Mouse (Mus musculus) lung, embryonic 15.5 days (tissue): ENCODE results near the gene Trappc12. TPM values are rescaled to one million over a fixed set of nuclear protein-coding genes. Genes with fewer than 3 reads are reported as not detected.

ENCODE experiments used
- ATAC-seq: fragments of 200-750 bp; cut with Nextera tagmentation; 2 replicates; pipeline ENCODE4 v1.8.0; 2017; ENCODE audit warnings: moderate number of reproducible peaks, borderline replicate concordance; ENCODE audit not compliant: low FRiP score, low TSS enrichment; ENCODE audit errors: extremely low read depth
- H3K27ac ChIP-seq: fragments of 300-500 bp; sonication (generic); 2 replicates; pipeline ENCODE4 v1.5.1; 2015; ENCODE audit warnings: moderate library complexity, mild to moderate bottlenecking, inconsistent platforms
- H3K27me3 ChIP-seq: fragments of 300-500 bp; sonication (generic); 2 replicates; pipeline ENCODE4 v1.6.1; 2015; ENCODE audit warnings: inconsistent platforms
- H3K36me3 ChIP-seq: fragments of 300-500 bp; sonication (generic); 2 replicates; pipeline ENCODE4 v1.6.1; 2015; ENCODE audit warnings: inconsistent platforms
- H3K4me1 ChIP-seq: fragments of 300-500 bp; sonication (generic); 2 replicates; pipeline ENCODE4 v1.6.1; 2015; ENCODE audit warnings: inconsistent platforms
- H3K4me2 ChIP-seq: fragments of 300-500 bp; sonication (generic); 2 replicates; pipeline ENCODE4 v1.6.1; 2015; ENCODE audit warnings: inconsistent platforms, mild to moderate bottlenecking, moderate library complexity
- H3K4me3 ChIP-seq: fragments of 300-500 bp; sonication (generic); 2 replicates; pipeline ENCODE4 v1.5.1; 2015; ENCODE audit warnings: mild to moderate bottlenecking, inconsistent platforms
- H3K9ac ChIP-seq: fragments of 300-500 bp; sonication (generic); 2 replicates; pipeline ENCODE4 v1.6.1; 2015; ENCODE audit warnings: inconsistent platforms
- H3K9me3 ChIP-seq: fragments of 300-500 bp; sonication (generic); 2 replicates; pipeline ENCODE4 v1.6.1; 2016; ENCODE audit warnings: inconsistent platforms
- WGBS: fragments of 180-500 bp; shearing (Covaris S2); methylation state at CpG from one replicate; pipeline ENCODE4 v1.1.7; 2015; 5-methylcytosine and 5-hydroxymethylcytosine counted together
- polyA plus RNA-seq: library from polyadenylated mRNA; unstranded; fragments of >200 nt; fragmentation: Nextera tagmentation; extraction: Ambion mirVana; gene quantifications from 2 replicates; pipeline ENCODE4 v1.2.1, GENCODE M21; 2015

Trappc12 gene
- polyA plus RNA-seq, 1 experiment from 2014 or later = 41.5 TPM

GRCm38 (mm10) chr12:28727061-28727460 is 23.2 kb downstream of the Trappc12 start:
- no peak for ATAC-seq
- Histone ChIP-seq H3K27ac (no peak overlapping the region), H3K36me3 (peaks cover 18% of the 10 kb centered on the region), H3K9ac (no peak overlapping the region), H3K4me3 (no peak overlapping the region), H3K4me1 (no peaks in the 10 kb centered on the region), H3K4me2 (no peak overlapping the region), H3K9me3 (no peaks in the 10 kb centered on the region), H3K27me3 (no peaks in the 10 kb centered on the region)
- WGBS = 84% methylated on average over 5 of the region's 5 CpGs

DNA sequence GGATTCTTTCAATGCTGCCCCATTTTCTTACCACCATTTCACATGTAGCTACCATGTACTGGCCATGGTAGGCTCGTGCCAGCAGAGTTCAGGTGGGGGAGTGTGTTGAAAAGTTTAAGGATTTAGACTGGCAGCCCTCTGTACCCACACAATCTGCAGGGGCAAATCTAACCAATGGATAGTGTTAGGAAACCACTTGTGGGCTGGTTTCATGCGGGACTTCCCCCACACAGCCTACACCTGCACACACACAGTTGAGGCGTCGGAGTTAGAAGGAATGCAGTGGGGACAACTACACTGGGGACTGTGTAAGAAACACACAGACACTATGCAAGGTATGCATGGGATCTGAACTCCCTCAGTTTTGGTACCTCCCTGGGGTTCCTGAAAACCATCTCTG is 24.1 kb downstream of the Trappc12 start:
- no peaks in the 10 kb centered on the region for H3K4me1 ChIP-seq
- 85% methylated on average over 4 of the region's 4 CpGs for WGBS
- no peak overlapping the region for H3K27ac ChIP-seq
- ATAC-seq = no peak
- no peak overlapping the region for H3K4me3 ChIP-seq
- no peak overlapping the region for H3K4me2 ChIP-seq
- H3K27me3 ChIP-seq = no peaks in the 10 kb centered on the region
- no peak overlapping the region for H3K9ac ChIP-seq
- H3K36me3 ChIP-seq = peaks cover 19% of the 10 kb centered on the region; the same call in 1 of the 2 replicates
- H3K9me3 ChIP-seq = no peaks in the 10 kb centered on the region

DNA sequence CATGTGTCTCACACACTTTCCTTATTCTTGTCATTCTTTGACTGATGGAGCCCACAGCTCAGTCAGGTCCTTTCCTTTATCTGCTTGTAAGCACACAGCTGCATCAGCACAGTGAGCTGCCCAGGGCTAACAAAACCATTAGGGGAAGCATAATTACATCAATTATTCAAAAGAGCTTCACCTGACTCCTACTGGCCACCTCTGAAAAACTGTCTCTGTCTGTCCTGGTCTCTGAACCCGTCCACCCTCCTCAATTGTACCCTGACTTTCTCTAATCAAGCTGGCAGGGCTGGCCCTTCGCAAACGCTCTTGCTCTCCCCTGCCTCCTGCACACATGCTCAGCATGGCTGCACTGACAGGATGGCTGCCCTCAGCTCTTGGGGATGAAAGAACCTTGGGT is 25.9 kb downstream of the Trappc12 start:
- no peak overlapping the region for H3K27ac ChIP-seq
- no peaks in the 10 kb centered on the region for H3K9me3 ChIP-seq
- ATAC-seq = no peak
- H3K4me2 ChIP-seq = no peak overlapping the region
- no peak overlapping the region for H3K9ac ChIP-seq
- no peaks in the 10 kb centered on the region for H3K27me3 ChIP-seq
- no peak overlapping the region for H3K4me3 ChIP-seq
- 88% methylated on average over 3 of the region's 3 CpGs for WGBS
- H3K4me1 ChIP-seq = no peaks in the 10 kb centered on the region
- H3K36me3 ChIP-seq = peaks cover 32% of the 10 kb centered on the region

DNA sequence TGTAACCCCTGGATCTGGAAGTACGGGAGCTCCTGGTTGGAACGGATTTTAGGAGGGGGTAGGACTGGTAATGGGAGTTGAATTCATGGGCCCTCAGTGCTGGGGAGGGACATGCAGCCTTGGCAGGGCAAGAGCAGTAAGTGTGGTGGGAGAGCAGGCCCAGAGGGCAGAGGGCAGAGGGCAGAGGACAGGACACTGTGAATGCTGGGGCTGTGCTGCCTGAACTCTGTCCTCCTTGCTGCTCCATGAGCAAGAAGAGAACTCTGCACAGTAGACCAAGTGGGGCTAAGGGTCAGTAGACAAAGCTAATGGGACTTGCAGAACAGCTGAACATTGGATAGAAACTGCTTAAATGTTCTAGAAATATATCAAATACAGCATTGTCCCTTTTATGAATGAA is 32.2 kb downstream of the Trappc12 start:
- no peak overlapping the region for H3K27ac ChIP-seq
- no peaks in the 10 kb centered on the region for H3K9me3 ChIP-seq
- H3K9ac ChIP-seq = no peak overlapping the region
- no peak for ATAC-seq
- no peaks in the 10 kb centered on the region for H3K27me3 ChIP-seq
- H3K36me3 ChIP-seq = peaks cover 31% of the 10 kb centered on the region
- no peak overlapping the region for H3K4me2 ChIP-seq
- H3K4me3 ChIP-seq = no peak overlapping the region
- 87% methylated on average over 2 of the region's 2 CpGs for WGBS
- no peaks in the 10 kb centered on the region for H3K4me1 ChIP-seq

- H3K9ac ChIP-seq = no peak overlapping the region
- H3K9me3 ChIP-seq = no peaks in the 10 kb centered on the region
- no peak for ATAC-seq
- WGBS = 87% methylated on average over 2 of the region's 2 CpGs
- no peaks in the 10 kb centered on the region for H3K27me3 ChIP-seq
- H3K4me2 ChIP-seq = no peak overlapping the region
- H3K4me3 ChIP-seq = no peak overlapping the region
- peaks cover 36% of the 10 kb centered on the region for H3K36me3 ChIP-seq
- H3K4me1 ChIP-seq = no peaks in the 10 kb centered on the region
- H3K27ac ChIP-seq = no peak overlapping the region
These were observed 33.2 kb downstream of the Trappc12 start for GRCm38 (mm10) chr12:28717066-28717465.

DNA sequence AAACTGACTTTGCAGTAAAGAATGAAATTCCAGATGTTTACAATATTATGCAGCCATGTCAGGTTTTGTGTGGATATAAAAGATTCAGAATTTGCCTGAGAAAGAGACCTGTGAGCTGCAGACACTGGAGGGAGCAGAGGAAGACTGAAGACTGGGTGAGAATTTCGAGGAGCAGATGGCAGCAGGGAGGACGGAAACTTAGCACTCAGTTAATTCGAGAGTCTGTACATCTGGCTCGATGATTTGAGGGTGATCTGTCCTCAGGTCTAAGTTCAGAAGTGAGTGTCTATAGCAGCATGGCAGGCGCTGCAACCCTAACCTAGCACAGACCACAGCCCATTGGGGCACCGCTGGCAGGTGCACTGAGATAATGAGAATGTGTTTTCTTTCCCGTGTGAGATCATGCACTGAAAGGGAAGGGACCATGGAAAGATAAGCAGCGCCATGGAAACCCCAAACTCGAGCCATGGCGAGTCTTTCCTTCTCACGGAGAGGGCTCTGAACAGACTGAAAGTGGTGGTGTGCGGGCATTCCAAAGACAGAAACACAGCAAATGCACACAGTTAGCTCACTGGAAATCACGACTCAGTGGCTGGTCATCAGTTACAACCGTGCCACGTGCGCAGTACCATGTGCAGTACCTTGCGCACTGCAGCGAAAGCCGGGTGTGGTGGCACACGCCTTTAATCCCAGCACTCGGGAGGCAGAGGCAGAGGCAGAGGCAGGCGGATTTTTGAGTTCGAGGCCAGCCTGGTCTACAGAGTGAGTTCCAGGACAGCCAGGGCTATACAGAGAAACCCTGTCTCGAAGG is 35.2 kb downstream of the Trappc12 start:
- H3K36me3 ChIP-seq = peaks cover 33% of the 10 kb centered on the region
- no peak overlapping the region for H3K27ac ChIP-seq
- H3K27me3 ChIP-seq = no peaks in the 10 kb centered on the region
- H3K9ac ChIP-seq = no peak overlapping the region
- H3K4me3 ChIP-seq = no peak overlapping the region
- H3K4me2 ChIP-seq = no peak overlapping the region
- no peak for ATAC-seq
- no peaks in the 10 kb centered on the region for H3K9me3 ChIP-seq
- no peaks in the 10 kb centered on the region for H3K4me1 ChIP-seq
- WGBS = 84% methylated on average over 24 of the region's 24 CpGs

DNA sequence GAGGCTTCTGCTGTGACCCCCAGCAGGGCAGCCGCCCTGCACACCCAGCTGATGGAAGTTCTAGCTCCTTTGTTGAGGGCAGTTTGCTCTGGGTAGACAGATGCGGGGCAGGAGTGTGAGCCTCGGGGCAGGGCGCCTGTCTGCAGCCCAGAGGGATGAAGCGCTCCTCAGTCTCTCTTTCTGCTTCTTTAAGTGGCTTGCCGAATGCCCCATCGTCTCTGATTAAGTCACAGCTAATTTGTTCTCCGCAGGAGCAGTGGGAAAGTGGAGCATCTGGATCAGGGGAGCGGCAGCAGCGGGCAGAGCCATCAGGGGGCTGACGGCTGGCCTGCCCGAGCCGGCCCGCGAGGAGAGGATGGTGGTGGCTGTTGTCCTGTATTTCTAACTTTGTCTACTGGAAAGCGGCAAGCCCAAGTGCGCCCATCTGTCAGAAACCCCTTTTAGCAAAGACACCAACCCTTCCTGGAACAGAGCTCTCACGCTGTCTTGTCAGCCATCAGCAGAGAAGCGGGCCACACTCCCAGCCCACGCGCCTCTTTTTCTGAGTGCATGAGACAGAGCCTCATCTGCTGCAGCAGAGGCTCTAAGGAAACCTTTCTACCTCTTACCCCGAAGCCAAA is 39.6 kb downstream of the Trappc12 start:
- Histone ChIP-seq H3K27ac (no peak overlapping the region), H3K9ac (no peak overlapping the region), H3K4me2 (no peak overlapping the region), H3K4me1 (no peaks in the 10 kb centered on the region), H3K9me3 (no peaks in the 10 kb centered on the region), H3K4me3 (no peak overlapping the region), H3K36me3 (peaks cover 24% of the 10 kb centered on the region; the same call in 1 of the 2 replicates), H3K27me3 (no peaks in the 10 kb centered on the region)
- 79% methylated on average over 22 of the region's 22 CpGs for WGBS
- ATAC-seq = no peak

DNA sequence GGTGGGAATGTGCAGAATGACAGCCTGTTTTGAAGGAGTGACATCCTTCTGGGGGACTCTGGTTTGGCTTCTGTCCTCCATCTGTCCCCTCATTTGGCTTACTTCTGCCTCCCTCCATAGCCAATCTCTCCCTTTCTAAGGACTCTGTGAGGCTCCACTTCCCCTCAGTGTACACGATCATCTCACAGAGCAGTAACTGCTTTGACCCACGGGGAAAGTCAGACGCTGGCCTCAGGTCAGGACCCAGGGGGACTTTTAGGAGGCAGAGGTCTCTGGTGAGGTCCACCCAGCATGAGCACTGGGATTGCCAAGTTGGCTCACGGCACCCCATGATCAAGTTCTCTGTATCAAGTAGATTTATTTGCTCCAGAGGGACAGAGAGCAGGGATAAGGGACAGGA is 42.1 kb downstream of the Trappc12 start:
- no peak overlapping the region for H3K4me2 ChIP-seq
- ATAC-seq = no peak
- H3K4me1 ChIP-seq = no peaks in the 10 kb centered on the region
- H3K9me3 ChIP-seq = no peaks in the 10 kb centered on the region
- H3K27me3 ChIP-seq = no peaks in the 10 kb centered on the region
- 81% methylated on average over 4 of the region's 4 CpGs for WGBS
- no peak overlapping the region for H3K27ac ChIP-seq
- H3K9ac ChIP-seq = no peak overlapping the region
- H3K4me3 ChIP-seq = no peak overlapping the region
- peaks cover 21% of the 10 kb centered on the region; the same call in 1 of the 2 replicates for H3K36me3 ChIP-seq

DNA sequence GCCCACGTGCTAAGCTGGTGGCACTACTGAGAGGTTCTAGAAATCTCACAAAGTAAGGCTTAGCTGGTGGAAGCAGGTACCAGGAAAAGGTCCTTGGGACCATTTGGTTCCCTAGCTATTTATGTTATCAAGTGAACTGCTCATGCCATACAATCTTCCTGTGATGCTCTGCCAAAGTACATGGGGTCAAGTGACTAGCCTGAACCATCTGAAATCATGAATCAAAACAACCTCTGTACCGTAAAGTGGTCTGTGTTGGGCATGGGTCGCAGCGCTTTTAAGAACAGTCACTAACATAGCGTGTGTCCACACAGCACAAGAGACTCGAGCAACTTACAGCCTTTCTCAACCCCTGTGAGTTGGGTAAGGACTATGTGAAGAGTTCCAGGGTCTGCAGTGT is 45.1 kb downstream of the Trappc12 start:
- Histone ChIP-seq H3K4me2 (no peak overlapping the region), H3K9me3 (no peaks in the 10 kb centered on the region), H3K4me1 (no peaks in the 10 kb centered on the region), H3K4me3 (no peak overlapping the region), H3K9ac (no peak overlapping the region), H3K27me3 (no peaks in the 10 kb centered on the region), H3K36me3 (peaks cover 6% of the 10 kb centered on the region), H3K27ac (no peak overlapping the region)
- no peak for ATAC-seq
- 82% methylated on average over 6 of the region's 6 CpGs for WGBS

DNA sequence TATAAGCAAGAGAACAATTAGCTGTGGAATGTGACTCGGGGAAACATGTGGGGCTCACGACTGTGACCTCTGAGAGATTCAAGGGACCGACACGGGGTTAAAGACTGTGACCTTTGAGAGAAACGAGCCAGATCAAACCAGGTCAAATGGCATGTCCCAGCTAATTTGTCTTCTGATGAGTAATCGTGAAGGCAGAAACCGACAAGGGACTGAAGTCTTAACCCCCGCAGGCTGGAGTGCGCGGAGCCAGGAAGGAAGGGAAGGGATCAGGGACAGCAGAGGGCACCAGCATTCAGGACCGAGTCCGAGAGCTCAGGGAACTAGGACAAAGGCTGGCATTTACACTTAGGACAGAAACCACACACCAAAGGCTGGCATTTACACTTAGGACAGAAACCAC is 45.9 kb downstream of the Trappc12 start:
- Histone ChIP-seq H3K27me3 (no peaks in the 10 kb centered on the region), H3K36me3 (peaks cover 2% of the 10 kb centered on the region), H3K9ac (no peak overlapping the region), H3K9me3 (no peaks in the 10 kb centered on the region), H3K4me2 (no peak overlapping the region), H3K27ac (no peak overlapping the region), H3K4me3 (no peak overlapping the region), H3K4me1 (no peaks in the 10 kb centered on the region)
- ATAC-seq = no peak
- 15% methylated on average over 12 of the region's 12 CpGs for WGBS

- peaks cover 6% of the 10 kb centered on the region; the same call in 1 of the 2 replicates for H3K36me3 ChIP-seq
- H3K4me2 ChIP-seq = no peak overlapping the region
- 79% methylated on average over 11 of the region's 11 CpGs for WGBS
- no peak for ATAC-seq
- H3K4me3 ChIP-seq = no peak overlapping the region
- no peaks in the 10 kb centered on the region for H3K9me3 ChIP-seq
- no peak overlapping the region for H3K9ac ChIP-seq
- no peak overlapping the region for H3K27ac ChIP-seq
- no peaks in the 10 kb centered on the region for H3K27me3 ChIP-seq
- H3K4me1 ChIP-seq = no peaks in the 10 kb centered on the region
These were observed 49.0 kb downstream of the Trappc12 start for GRCm38 (mm10) chr12:28701302-28701701.

GRCm38 (mm10) chr12:28700561-28701025 is 49.7 kb downstream of the Trappc12 start:
- Histone ChIP-seq H3K27me3 (no peaks in the 10 kb centered on the region), H3K4me2 (no peak overlapping the region), H3K4me3 (no peak overlapping the region), H3K4me1 (no peaks in the 10 kb centered on the region), H3K36me3 (peaks cover 9% of the 10 kb centered on the region), H3K9me3 (no peaks in the 10 kb centered on the region), H3K9ac (no peak overlapping the region), H3K27ac (no peak overlapping the region)
- no peak for ATAC-seq
- 68% methylated on average over 19 of the region's 19 CpGs for WGBS
